Mouse (Mus musculus) cerebellum, postnatal 4 days (tissue): ENCODE measurements around the gene Olfr890.
"Not testable (repeated sequence)": the region's sequence is repeated elsewhere in the genome, so short reads cannot be mapped to it uniquely, and the experiment has no call there.

Source experiments
- DNase-seq, 2 experiments: peaks; one replicate each; pipeline ENCODE4 v3.0.0; 2022; ENCODE audit warnings: low spot score in 2 of 2, mixed read lengths in 1 of 2

The Olfr890 gene

DNA sequence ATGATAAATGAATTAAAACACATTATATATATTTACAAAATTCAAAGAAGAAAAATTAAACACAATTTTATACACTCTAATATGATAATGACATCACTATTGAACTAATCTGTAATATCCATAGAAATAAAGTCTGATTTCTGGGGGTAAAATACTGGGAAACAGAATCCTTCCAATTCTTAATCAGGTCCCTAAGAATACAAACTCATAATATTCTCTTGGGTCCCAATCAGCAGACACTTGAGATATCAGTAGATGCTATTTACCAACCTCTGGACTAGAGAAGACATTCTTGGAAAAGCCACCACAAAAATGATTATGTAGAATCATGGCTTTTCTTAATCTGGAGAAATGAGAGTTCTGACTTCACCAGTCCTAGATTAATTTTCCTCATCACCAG, at the start of gene Olfr890:
Gene Olfr890 (plus strand): TSS at position 301 of the 400 bp plus-strand sequence.
- no peak for DNase-seq

DNA sequence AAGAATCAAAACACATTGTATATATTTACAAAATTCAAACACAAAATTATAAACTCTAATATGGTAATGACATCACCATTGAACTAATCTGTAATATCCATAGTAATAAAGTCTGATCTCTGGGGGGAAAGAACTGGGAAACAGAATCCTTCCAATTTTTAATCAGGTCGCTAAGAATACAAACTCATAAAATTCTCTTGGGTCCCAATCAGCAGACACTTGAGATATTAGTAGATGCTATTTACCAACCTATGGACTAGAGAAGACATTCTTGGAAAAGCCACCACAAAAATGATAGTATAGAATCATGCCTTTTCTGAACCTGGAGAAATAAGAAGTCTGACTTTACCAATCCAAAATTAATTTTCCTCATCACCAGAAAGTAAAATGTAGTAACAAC, 34.5 kb upstream of the Olfr890 start, which contains the start of gene Olfr888:
Gene Olfr888 (plus strand): TSS at position 301 of the 400 bp plus-strand sequence.
- no peak for DNase-seq

GRCm38 (mm10) chr9:38114898-38115297, 27.4 kb upstream of the Olfr890 start, which contains the start of gene Olfr889:
Gene Olfr889 (plus strand): TSS chr9:38115198.
- no peak for DNase-seq

DNA sequence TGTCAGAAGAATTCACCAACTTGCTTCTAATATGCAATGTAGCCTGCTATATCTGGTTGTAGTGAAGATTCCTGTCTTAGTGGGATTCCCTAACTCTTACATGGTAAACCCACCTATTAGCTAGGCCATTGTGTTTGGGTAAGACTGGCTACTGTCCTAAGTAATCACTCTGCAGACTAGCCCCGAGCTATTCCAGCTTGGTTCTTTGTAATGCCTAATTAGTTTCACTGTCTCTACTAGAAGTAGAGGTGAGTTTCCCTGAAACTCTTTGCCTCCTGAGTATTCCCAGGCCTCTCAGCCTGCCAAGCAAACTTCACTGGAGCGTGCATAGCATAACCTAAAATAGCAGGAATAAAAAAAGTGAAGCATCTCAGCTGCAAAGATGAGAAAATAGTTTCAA, 26.0 kb downstream of the Olfr890 start:
- not testable (repeated sequence) for DNase-seq

- DNase-seq, result no peak
Observed at GRCm38 (mm10) chr9:38180721-38181120, 38.4 kb downstream of the Olfr890 start, which contains the start of gene Olfr891. Gene Olfr891 (minus strand): TSS chr9:38180821.
